Mouse (Mus musculus) MEL (cell line): ENCODE measurements around the gene Dennd6a.

Experiments used
- CHD1 ChIP-seq: IDR thresholded peaks from 2 replicates; pipeline ENCODE4 v1.6.1; 2012; ENCODE audit warnings: low read depth, mild to moderate bottlenecking, inconsistent platforms, low read length, improper control_type of control experiment
- CTCF ChIP-seq, 3 experiments: IDR thresholded peaks in 2 of 3; conservative IDR thresholded peaks in 1 of 3; 2 replicates each; pipeline ENCODE4 v1.5.1; 2011 to 2012; ENCODE audit warnings: low read length in 3 of 3, low read depth in 2 of 3, mild to moderate bottlenecking in 2 of 3, improper control_type of control experiment in 1 of 3, inconsistent platforms in 1 of 3, mixed read lengths in 1 of 3, moderate library complexity in 1 of 3; ENCODE audit not compliant: control insufficient read depth in 1 of 3, insufficient read depth in 1 of 3, poor library complexity in 1 of 3, severe bottlenecking in 1 of 3
- JUND ChIP-seq: IDR thresholded peaks from 2 replicates; pipeline ENCODE4 v1.6.1; 2011; ENCODE audit warnings: low read depth, mild to moderate bottlenecking, improper control_type of control experiment, low read length
- TAL1 ChIP-seq: IDR thresholded peaks from 2 replicates; pipeline ENCODE4 v1.6.1; 2012; ENCODE audit warnings: mild to moderate bottlenecking, inconsistent platforms, low read length, moderate library complexity, mixed read lengths
- UBTF ChIP-seq: IDR thresholded peaks from 2 replicates; pipeline ENCODE4 v1.6.1; 2012; ENCODE audit warnings: low read depth, mild to moderate bottlenecking, inconsistent platforms, low read length, improper control_type of control experiment, moderate library complexity, borderline replicate concordance; ENCODE audit not compliant: insufficient read depth
- USF1 ChIP-seq: IDR thresholded peaks from 2 replicates; pipeline ENCODE4 v1.6.1; 2014; ENCODE audit warnings: low read depth, mild to moderate bottlenecking, inconsistent platforms, low read length, improper control_type of control experiment, moderate library complexity
- ZMIZ1 ChIP-seq: IDR thresholded peaks from 2 replicates; pipeline ENCODE4 v1.6.1; 2012; ENCODE audit warnings: low read depth, mild to moderate bottlenecking, inconsistent platforms, low read length, improper control_type of control experiment, moderate library complexity

GRCm38 (mm10) chr14:26647811-26648210 lies 74.2 kb downstream of the Dennd6a start:
- TF ChIP-seq CHD1 (no peak), ZMIZ1 (no peak), CTCF (IDR thresholded peaks at IDR 0.05 in 2 of 3, conservative IDR thresholded peaks at IDR 0.05 in 1 of 3; ENCODE audit: control insufficient read depth in 1 of 3, insufficient read depth in 1 of 3, low read depth in 2 of 3, low read length in 3 of 3, poor library complexity in 1 of 3, severe bottlenecking in 1 of 3) (no peak), USF1 (no peak), JUND (no peak), TAL1 (no peak), UBTF (no peak)
